Mouse (Mus musculus): ENCODE results near the gene Eftud2.

Eftud2 gene

DNA sequence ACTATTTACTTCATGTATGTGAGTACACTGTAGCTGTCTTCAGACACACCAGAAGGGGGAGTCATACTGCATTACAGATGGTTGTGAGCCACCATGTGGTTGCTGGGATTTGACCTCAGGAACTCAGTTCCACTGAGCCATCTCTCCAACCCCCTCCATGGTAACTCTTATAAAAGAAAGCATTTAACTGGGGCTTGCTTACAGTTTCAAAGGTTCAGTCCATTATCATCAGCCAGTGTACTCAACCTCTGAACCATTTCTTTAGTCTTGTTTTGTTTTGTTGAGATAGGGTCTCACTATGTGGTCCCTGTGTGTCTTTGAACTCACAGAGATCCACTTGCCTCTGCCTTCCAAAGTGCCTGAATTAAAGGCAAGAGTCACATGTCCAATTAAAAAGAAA lies 65.9 kb downstream of the Eftud2 start:
- no peak for DNase-seq

DNA sequence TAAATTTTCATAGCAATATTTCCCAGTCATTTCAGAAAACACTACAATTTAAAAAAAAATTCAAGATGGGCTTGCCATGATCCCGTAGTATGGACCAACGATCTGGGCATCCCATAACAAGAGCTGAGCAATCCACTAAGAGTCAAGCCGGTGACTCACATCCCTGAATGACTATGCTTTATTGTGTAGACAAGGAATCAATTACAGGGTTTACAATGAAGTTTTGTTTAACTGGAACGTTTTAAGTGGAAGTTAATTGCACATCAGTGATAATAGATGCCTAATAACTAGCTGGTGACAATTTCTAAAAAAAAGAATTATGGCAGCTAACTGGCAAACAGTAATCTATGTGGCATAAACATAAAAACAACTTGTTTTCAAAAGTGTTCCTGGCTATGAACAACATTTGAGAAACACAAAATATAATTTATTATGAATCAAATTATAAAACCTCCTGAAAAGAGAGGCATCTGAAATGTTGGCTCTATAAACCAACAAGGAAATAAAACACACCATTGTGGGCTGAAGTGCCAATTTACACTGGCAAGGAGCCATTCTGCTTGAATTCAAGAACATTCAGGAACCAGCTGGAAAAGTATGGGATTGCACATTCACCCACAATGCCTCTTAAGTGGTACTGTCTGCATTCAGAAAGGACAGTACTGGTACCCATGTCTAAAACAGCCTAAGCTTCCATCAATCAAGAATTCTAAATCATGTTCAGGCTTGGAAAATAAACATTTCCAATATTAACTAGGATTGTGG lies 69.9 kb downstream of the Eftud2 start:
- peak; percentile 51 for DNase-seq

DNA sequence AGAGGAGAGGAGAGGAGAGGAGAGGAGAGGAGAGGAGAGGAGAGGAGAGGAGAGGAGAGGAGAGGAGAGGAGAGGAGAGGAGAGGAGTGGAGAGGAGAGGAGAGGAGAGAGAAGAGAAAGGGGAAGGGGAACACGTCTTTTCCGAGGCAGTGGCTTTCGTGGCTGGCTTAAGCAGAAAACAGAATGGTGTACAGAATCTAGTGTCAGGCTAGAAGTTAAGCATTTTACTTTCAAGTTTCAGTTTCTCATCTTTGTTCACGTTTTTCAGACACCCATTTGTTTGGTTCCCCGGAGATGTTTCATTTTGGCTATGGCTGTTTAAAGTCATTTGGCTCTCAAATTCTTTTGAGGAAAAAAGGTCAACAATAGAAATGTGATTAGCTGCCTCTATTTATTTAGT lies 72.5 kb downstream of the Eftud2 start:
- no peak for DNase-seq

DNA sequence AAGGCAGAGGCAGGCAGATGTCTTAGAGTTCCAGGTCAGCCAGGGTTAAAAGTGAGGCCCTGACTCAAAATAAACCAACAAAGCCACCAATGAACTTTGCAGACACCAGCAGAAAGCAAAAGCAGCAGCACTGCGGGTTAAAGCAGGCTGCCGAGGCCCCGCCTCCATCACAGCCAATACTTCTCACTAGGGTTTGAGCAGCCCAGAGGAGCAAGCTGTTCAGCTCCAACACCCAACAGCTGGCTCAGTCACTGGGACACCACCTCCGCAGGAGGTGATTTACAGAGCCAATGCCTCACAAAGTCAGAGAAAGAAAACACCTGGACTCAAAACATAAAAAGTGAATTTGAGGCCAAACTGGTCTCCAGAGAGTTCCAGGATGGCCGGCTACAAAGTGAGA lies 77.3 kb downstream of the Eftud2 start:
- no peak for DNase-seq

DNA sequence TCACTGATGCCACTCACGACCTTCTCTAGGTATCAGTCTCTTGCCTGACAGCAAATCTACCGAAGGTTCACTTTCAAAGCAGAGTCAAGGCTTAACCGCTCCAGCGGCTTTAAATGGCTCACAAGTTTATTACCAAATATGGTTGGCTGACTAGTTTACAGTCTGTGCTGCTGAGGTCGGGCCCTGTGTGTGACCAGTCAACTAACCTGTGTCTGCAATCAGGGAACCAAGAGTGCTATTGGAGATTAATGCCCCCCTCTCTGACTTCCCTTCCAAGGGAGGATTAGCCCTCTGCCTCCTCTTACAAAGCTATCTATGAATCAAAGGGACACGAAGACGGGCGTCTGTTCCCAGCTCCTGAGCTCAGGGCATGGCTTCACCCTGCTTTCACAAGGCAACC lies 86.6 kb downstream of the Eftud2 start:
- no peak for DNase-seq

DNA sequence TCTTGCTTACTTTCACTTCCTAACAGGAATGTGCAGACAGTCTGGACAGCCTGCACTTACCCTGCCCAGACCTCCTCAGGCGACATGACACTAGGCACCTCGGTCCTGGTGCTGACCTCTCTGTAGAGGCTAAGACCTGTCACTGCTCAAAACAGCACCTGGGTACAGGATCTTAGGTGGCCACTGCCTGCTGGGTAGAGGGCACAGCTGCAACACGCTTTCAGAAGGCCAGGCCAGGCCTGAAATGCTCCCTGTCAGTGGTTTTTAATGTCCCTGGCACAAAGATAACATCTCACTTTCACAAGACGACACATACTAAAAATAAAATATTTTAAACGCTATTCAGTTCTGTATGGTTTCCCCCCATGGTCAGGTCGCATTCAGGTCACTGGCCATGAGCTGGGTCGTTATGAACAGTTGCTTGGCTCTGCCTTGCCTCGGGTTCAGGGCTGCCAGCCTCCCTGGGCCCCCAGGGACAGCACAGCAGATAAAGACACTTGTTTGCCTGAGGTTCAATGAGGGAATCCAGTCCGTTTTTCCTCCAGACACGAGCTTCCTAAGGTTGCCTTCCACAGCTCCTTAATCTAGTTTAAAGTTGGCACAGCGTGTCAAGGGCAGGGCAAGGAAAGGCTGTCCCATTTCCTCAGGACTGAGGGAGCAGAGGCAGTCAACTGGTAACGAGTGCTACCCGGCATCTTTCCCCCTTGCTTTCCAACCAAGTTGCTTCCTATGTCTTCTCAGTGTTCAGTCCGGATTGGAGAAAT lies 88.9 kb downstream of the Eftud2 start:
- no peak for DNase-seq

All from lung, postnatal 14 days (tissue).